Mouse (Mus musculus): ENCODE measurements around the gene Dnajc6. TPM values are rescaled to one million over a fixed set of nuclear protein-coding genes. Genes with fewer than 3 reads are reported as not detected.

Gene Dnajc6
- total RNA-seq, 2 experiments from 2014 or later, result 291 to 320 TPM

DNA sequence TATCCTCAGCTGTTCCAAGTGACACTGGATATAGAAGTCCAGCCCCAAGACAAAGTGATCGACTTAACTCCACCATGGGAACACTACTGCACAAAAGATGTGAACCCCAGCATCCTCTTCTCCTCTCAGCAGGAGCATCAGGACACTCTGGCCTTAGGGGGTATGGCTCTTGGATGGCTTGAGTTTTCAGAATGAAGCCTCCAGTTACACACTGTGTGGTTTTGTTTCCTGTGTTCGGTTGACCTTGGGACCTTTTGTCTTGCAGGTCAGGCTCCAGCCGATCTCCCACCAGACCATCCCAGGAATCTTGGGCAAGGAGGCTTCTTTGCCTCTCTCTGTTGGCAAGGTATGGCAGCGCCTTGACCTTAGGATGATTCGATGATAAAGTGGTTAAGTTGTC is 120.1 kb downstream of the Dnajc6 start:
- peak overlapping the region; percentile 34; the same call in 1 of the 2 replicates for H3K27ac ChIP-seq
- intact Hi-C loops (cut with DNase I), result no loop called here
- no peak for TF ChIP-seq CTCF (IDR thresholded peaks at IDR 0.05)
- DNase-seq (ENCODE audit: extremely low spot score in 1 of 2, low spot score in 2 of 2), result no peak
- no peak overlapping the region for H3K4me3 ChIP-seq

DNA sequence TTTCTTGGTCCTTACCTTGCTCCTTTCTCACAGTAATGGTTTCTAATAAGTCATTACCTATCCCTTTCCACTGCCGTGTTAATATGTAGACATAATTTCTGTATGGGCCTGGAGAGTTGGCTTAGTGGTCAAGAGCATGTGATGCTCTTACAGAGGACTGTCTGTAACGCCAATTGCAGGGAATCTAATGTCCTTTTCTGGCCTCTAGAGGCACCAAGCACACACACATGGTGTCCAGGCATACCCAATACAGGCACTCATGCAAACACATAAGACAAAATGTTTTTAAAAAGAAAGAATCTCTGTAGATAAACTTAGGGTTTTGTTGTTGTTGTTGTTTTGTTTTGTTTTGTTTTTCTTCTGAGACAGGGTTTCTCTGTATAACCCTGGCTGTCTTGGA is 121.3 kb downstream of the Dnajc6 start:
- Histone ChIP-seq H3K27ac (no peak overlapping the region), H3K4me3 (no peak overlapping the region)
- DNase-seq (ENCODE audit: extremely low spot score in 1 of 2, low spot score in 2 of 2), result no peak
- peak; percentile 23 for TF ChIP-seq CTCF (IDR thresholded peaks at IDR 0.05)
- intact Hi-C loops (cut with DNase I), result no loop called here

DNA sequence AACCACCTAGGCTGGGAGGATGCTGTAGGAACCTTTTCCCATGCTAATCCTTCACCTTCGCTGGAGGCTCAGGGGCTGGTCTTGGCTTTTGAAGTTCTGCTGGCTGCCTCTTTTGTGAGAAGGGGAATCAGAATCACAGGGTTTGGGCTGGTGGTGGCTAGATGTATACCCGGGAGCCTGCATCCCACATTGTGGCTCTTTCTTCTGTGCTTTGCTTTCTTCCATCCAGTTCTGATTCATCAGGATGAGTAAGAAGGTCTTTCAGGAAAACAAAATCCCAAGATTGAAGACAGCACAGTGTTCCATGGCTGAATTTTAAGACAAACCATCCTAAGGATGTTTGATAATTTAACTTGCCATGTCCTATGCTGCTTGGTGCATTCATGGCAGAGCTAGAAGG is 123.8 kb downstream of the Dnajc6 start:
- H3K27ac ChIP-seq, result peak overlapping the region; percentile 51; the same call in 1 of the 2 replicates
- DNase-seq (ENCODE audit: extremely low spot score in 1 of 2, low spot score in 2 of 2), result no peak
- intact Hi-C loops (cut with DNase I), result loop anchor here (5.0 kb wide), 1 partner anchor 148 kb away; no protein-coding TSS in a partner anchor
- no peak overlapping the region for H3K4me3 ChIP-seq
- TF ChIP-seq CTCF (IDR thresholded peaks at IDR 0.05), result no peak

DNA sequence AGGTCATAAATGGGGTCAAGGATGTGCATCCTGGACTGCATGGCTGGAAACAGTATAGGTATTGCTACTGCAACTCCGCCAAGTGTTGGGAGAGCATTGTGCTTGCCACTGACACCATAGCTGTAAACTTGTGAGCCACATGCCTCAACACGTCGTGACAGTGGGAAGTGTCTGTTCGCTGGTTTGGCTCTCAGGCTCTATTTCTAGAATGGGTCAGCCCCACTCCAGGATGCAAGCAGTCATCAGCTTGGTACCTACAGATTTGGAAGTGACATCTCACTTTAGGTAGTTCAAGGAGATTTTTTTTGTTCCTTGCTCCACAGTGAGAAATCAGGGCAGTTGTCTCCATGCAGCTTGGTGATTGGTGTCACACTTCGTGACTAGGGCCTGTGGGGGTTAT is 124.8 kb downstream of the Dnajc6 start:
- DNase-seq (ENCODE audit: extremely low spot score in 1 of 2, low spot score in 2 of 2), result no peak
- no peak for TF ChIP-seq CTCF (IDR thresholded peaks at IDR 0.05)
- intact Hi-C loops (cut with DNase I), result loop anchor here (5.0 kb wide), 1 partner anchor 149 kb away; no protein-coding TSS in a partner anchor
- peak overlapping the region; percentile 15; the same call in 1 of the 2 replicates for H3K27ac ChIP-seq
- no peak overlapping the region for H3K4me3 ChIP-seq

DNA sequence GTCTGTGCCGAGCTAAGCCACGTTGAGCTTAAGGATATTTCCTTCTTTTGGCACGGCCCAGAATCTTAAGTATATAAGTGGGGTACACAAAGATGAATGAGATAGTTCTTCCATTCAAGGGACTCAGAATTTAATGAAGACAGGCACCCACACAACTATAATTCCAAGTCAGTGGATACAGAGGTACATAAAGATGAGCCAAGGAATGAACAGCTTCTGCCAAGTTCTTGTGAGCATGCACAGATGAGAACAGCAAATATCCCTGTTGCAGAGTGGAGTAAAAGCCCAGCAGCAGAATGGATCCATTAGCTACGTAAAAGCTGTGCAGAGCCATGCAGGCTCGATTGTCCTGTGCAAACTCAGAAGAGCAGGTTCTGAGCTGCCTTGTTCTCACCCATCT is 128.8 kb downstream of the Dnajc6 start:
- H3K27ac ChIP-seq, result no peak overlapping the region
- intact Hi-C loops (cut with DNase I), result no loop called here
- no peak for TF ChIP-seq CTCF (IDR thresholded peaks at IDR 0.05)
- no peak for DNase-seq (ENCODE audit: extremely low spot score in 1 of 2, low spot score in 2 of 2)
- H3K4me3 ChIP-seq, result no peak overlapping the region

DNA sequence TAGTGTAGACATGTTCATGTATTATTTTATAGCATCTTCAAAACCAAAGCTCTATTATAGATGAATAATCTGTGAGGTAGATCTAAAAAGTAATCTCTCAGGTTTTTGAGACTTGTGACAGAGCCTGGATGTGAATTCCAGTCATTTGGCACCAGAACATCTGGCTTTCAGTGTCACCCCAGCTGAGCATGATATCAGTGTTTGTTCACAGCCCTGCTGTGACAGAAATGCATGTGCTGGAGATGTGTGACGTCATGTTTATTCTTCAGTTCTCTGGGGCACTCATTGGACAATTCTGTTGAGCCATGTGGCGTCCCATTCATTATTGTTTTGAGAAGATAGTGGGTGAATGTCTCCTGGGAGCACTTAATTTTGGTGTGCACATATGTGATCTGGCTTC is 139.1 kb downstream of the Dnajc6 start:
- Histone ChIP-seq H3K4me3 (no peak overlapping the region), H3K27ac (peak overlapping the region; percentile 24; the same call in 1 of the 2 replicates)
- intact Hi-C loops (cut with DNase I), result no loop called here
- TF ChIP-seq CTCF (IDR thresholded peaks at IDR 0.05), result no peak
- no peak for DNase-seq (ENCODE audit: extremely low spot score in 1 of 2, low spot score in 2 of 2)

DNA sequence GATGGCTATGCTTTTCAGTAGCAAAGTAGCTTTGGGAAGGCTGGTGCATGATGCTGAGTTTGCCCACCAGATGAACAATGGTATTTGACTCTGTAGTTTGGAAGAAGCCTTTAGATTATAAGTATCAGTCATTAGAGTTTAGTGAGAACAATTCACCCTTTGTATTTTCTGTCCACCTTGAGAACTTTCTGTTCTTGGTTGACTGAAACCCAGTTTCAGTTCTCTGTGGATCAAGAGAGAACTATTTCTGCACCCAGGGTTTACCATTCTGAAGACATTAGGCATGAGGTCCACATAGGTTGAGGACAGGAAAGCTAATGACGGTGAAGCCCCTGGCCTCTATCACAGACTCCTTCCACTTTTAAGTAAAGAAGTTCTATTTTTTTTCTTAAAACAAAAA is 141.0 kb downstream of the Dnajc6 start:
- TF ChIP-seq CTCF (IDR thresholded peaks at IDR 0.05), result no peak
- DNase-seq (ENCODE audit: extremely low spot score in 1 of 2, low spot score in 2 of 2), result no peak
- Histone ChIP-seq H3K4me3 (no peak overlapping the region), H3K27ac (no peak overlapping the region)
- intact Hi-C loops (cut with DNase I), result no loop called here

DNA sequence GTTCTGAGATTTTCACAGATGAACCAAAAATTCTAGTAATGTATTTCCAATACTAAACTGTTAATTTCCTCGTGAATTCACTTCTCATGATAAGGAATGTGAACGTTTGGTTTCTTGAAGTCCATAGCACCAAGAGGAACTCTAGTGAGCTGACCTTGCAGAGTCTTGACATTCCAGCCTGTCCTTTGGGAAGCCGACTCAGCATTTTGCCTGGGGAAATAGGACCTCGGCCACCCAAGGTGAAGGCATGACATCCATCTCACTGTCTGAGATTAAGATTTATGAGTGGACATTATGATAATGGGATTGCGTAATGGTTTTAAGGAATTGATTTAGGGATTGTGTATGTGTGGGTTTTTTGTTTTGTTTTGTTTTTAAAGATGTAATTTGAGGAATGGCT is 144.2 kb downstream of the Dnajc6 start:
- no peak overlapping the region for H3K4me3 ChIP-seq
- TF ChIP-seq CTCF (IDR thresholded peaks at IDR 0.05), result no peak
- no peak overlapping the region for H3K27ac ChIP-seq
- intact Hi-C loops (cut with DNase I), result loop anchor here (10.0 kb wide), 1 partner anchor 126 kb away; no protein-coding TSS in a partner anchor
- DNase-seq (ENCODE audit: extremely low spot score in 1 of 2, low spot score in 2 of 2), result no peak

DNA sequence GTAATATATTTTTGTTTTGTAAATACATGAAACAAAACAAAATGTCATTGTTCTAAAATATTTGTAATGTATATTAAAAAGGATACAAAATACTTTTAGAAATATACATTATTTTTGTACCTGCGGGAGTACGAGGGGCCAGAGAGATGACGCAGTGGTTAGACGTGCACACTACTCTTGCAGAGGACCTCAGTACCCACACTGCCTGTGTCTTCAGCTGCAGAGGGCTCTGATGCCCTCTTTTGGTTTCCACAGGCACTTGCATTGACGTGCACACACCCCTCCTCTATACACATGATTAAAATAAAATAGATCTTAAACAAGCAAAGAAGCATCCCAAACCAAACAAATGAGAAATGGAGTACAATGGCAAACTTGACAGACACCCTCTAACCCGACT is 146.3 kb downstream of the Dnajc6 start:
- no peak overlapping the region; the same call in 1 of the 2 replicates for H3K27ac ChIP-seq
- no peak overlapping the region for H3K4me3 ChIP-seq
- intact Hi-C loops (cut with DNase I), result loop anchor here (10.0 kb wide), 1 partner anchor 128 kb away; no protein-coding TSS in a partner anchor
- peak; percentile 37 for TF ChIP-seq CTCF (IDR thresholded peaks at IDR 0.05)
- no peak for DNase-seq (ENCODE audit: extremely low spot score in 1 of 2, low spot score in 2 of 2)

DNA sequence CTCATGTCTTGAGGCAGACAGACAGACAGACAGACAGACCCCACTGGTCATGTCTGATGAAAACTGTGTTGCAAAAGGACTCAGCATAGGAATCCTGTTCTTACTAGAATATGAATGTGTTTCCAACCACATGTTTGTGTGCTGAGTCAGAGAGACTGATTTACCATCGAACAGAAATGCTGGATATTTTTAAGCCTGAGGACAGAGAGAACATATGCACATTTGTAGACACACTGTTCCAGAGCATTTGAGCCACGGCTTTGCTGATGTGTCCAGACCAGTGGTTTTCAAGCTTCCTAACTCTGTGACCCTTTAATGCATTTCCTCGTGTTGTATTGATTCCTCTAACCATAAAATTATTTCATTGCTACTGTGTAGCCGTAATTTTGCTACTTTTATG is 146.8 kb downstream of the Dnajc6 start:
- no peak for TF ChIP-seq CTCF (IDR thresholded peaks at IDR 0.05)
- intact Hi-C loops (cut with DNase I), result loop anchor here (10.0 kb wide), 1 partner anchor 128 kb away; no protein-coding TSS in a partner anchor
- Histone ChIP-seq H3K27ac (peak overlapping the region; percentile 66), H3K4me3 (no peak overlapping the region)
- no peak for DNase-seq (ENCODE audit: extremely low spot score in 1 of 2, low spot score in 2 of 2)

DNA sequence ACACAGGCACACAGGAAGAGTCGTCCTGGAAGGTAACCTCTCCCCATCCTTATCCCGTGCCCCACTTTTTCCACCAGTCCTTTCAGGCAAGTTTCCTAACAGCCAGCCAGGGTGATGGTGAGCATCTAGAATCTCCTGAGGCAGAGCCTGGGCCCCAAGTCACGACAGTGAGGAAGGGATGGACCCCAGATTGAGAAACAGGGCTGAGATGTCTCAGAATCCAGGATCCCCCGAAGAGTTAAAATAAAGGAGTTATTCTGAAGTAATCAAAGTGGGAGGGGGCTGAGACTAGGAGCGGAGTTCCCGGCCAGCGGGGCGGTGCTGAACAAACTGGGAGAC is 150.4 kb downstream of the Dnajc6 start:
- peak overlapping the region; percentile 87 for H3K27ac ChIP-seq
- intact Hi-C loops (cut with DNase I), result loop anchor here (5.0 to 10.0 kb wide), 2 partner anchors 132 to 290 kb away; no protein-coding TSS in a partner anchor
- peak overlapping the region; percentile 50 for H3K4me3 ChIP-seq
- no peak for TF ChIP-seq CTCF (IDR thresholded peaks at IDR 0.05)
- no peak for DNase-seq (ENCODE audit: extremely low spot score in 1 of 2, low spot score in 2 of 2)

DNA sequence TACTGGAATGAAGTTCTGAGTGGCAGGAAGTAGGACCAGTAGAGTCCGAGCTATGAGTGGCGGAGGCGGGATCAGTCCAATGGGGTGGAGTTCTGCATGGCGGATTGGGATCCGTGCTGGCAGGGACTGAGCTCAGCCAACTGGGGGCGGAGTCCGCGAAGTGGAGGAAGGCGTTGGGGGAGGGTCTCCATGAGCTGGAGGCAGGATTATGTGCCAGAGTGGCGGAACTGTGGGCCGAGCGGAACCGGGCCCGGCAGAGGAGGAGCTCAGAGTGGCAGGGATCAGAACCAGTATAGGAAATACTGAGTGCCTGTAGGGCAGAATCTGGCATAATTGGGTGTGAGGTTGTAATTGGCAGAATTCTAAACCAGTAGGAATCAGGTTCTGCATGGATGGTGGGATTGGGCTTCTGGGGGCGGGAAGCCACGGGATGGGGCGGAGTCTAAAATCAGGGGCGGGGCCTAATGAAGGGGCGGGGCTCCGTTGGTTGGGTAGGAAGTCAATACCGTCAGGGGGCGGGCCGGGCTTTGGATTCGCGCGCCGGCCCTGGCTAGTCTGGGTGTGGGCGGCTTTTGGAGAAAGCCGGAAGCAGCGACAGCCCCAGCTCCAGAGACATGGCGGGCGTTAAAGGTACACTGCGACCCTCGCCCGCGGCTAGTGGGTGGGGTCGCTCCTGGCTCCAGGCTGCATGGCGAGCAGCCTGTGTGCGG is 150.9 kb downstream of the Dnajc6 start, which contains the start of gene Leprot:
Leprot (plus strand) TSS at position 523 of the 710 bp plus-strand sequence.
- Histone ChIP-seq H3K4me3 (peak within 1 kb of the TSS; percentile 95), H3K27ac (peak within 1 kb of the TSS; percentile 99)
- peak; percentile 99 to 100 for DNase-seq (ENCODE audit: extremely low spot score in 1 of 2, low spot score in 2 of 2)
- intact Hi-C loops (cut with DNase I), result loop anchor here (5.0 to 10.0 kb wide), 2 partner anchors 133 to 290 kb away; no protein-coding TSS in a partner anchor
- TF ChIP-seq CTCF (IDR thresholded peaks at IDR 0.05), result no peak; the same call in 1 of the 2 replicates

Measured in left cerebral cortex, adult 2 months (tissue).